Mouse (Mus musculus) heart, embryonic 13.5 days (tissue): ENCODE results near the gene Sfxn4. TPM values are rescaled to one million over a fixed set of nuclear protein-coding genes. Genes with fewer than 3 reads are reported as not detected.

Experiments used
- ATAC-seq: fragments of 200-750 bp; cut with Nextera tagmentation; 2 replicates; pipeline ENCODE4 v1.8.0; 2017; ENCODE audit warnings: moderate TSS enrichment; ENCODE audit not compliant: insufficient number of reproducible peaks, low FRiP score, low TSS enrichment; ENCODE audit errors: extremely low read depth
- H3K27ac ChIP-seq: fragments of 300-500 bp; sonication (generic); replicated peaks from 2 replicates; pipeline ENCODE4 v1.5.1; 2015; ENCODE audit warnings: moderate library complexity, mild to moderate bottlenecking, inconsistent platforms
- H3K27me3 ChIP-seq: fragments of 300-500 bp; sonication (generic); replicated peaks from 2 replicates; pipeline ENCODE4 v1.6.1; 2015; ENCODE audit warnings: mild to moderate bottlenecking, inconsistent platforms
- H3K36me3 ChIP-seq: fragments of 300-500 bp; sonication (generic); 2 replicates; pipeline ENCODE4 v1.6.1; 2015; ENCODE audit warnings: mild to moderate bottlenecking, inconsistent platforms
- H3K4me1 ChIP-seq: fragments of 300-500 bp; sonication (generic); 2 replicates; pipeline ENCODE4 v1.6.1; 2015; ENCODE audit warnings: inconsistent platforms
- H3K4me2 ChIP-seq: fragments of 300-500 bp; sonication (generic); 2 replicates; pipeline ENCODE4 v1.6.1; 2015; ENCODE audit warnings: inconsistent platforms, mild to moderate bottlenecking, moderate library complexity
- H3K4me3 ChIP-seq: fragments of 300-500 bp; sonication (generic); 2 replicates; pipeline ENCODE4 v1.5.1; 2015; ENCODE audit warnings: moderate library complexity, mild to moderate bottlenecking, inconsistent platforms
- H3K9ac ChIP-seq: fragments of 300-500 bp; sonication (generic); 2 replicates; pipeline ENCODE4 v1.6.1; 2015; ENCODE audit warnings: inconsistent platforms, mild to moderate bottlenecking, moderate library complexity
- H3K9me3 ChIP-seq: fragments of 300-500 bp; sonication (generic); 2 replicates; pipeline ENCODE4 v1.6.1; 2016; ENCODE audit warnings: inconsistent platforms
- WGBS: fragments of 180-500 bp; shearing (Covaris S2); methylation state at CpG from one replicate; pipeline ENCODE4 v1.1.7; 2015; ENCODE audit warnings: mixed read lengths; 5-methylcytosine and 5-hydroxymethylcytosine counted together
- polyA plus RNA-seq: library from polyadenylated mRNA; unstranded; fragments of >200 nt; fragmentation: Nextera tagmentation; extraction: Ambion mirVana; gene quantifications from 2 replicates; pipeline ENCODE4 v1.2.1, GENCODE M21; 2015

Gene Sfxn4
- polyA plus RNA-seq, 1 experiment from 2014 or later = 6.9 TPM

DNA sequence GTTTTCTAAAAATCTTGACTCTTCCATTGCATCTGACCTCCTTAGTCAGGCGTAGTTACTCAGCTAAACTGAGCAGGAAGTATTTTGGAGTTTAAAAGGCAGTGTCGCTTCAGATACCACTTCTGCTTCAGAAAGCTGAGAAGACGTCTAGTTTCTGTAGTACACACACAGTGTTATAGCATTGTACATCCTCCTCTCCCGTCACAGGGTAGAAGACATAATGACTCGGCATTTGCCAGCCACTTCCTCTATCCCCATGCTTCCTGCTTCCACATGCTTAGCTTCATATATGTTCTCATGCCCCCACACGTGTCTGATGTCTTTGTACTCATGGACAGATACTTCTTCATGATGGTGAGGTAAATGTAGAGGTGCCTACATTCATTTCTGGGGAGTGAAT lies 42.6 kb downstream of the Sfxn4 start:
- Histone ChIP-seq H3K27me3 (no peaks in the 10 kb centered on the region), H3K4me2 (no peak overlapping the region), H3K4me1 (no peaks in the 10 kb centered on the region), H3K9me3 (no peaks in the 10 kb centered on the region), H3K27ac (no peak overlapping the region), H3K36me3 (peaks cover 89% of the 10 kb centered on the region), H3K4me3 (no peak overlapping the region), H3K9ac (no peak overlapping the region)
- WGBS = 87% methylated on average over 6 of the region's 6 CpGs
- ATAC-seq = no peak

GRCm38 (mm10) chr19:60813133-60813532 lies 48.1 kb downstream of the Sfxn4 start:
- Histone ChIP-seq H3K9me3 (no peaks in the 10 kb centered on the region), H3K9ac (no peak overlapping the region)

GRCm38 (mm10) chr19:60812036-60812389 lies 49.3 kb downstream of the Sfxn4 start:
- ATAC-seq = no peak
- H3K4me3 ChIP-seq = peak overlapping the region; percentile 80
- H3K9ac ChIP-seq = peak overlapping the region; percentile 90
- H3K9me3 ChIP-seq = no peaks in the 10 kb centered on the region
- H3K4me2 ChIP-seq = peak overlapping the region; percentile 88
- H3K36me3 ChIP-seq = peaks cover 26% of the 10 kb centered on the region
- no peaks in the 10 kb centered on the region for H3K27me3 ChIP-seq
- peak overlapping the region; percentile 75 for H3K27ac ChIP-seq
- WGBS = 16% methylated on average over 10 of the region's 10 CpGs
- peaks cover 16% of the 10 kb centered on the region for H3K4me1 ChIP-seq

More at GRCm38 (mm10) chr19:60813133-60813532, 48.1 kb downstream of the Sfxn4 start:
- WGBS = 95% methylated on average over 6 of the region's 6 CpGs
- peaks cover 35% of the 10 kb centered on the region for H3K36me3 ChIP-seq
- H3K4me2 ChIP-seq = no peak overlapping the region
- peaks cover 16% of the 10 kb centered on the region for H3K4me1 ChIP-seq
- H3K27ac ChIP-seq = no peak overlapping the region
- H3K4me3 ChIP-seq = no peak overlapping the region
- no peaks in the 10 kb centered on the region for H3K27me3 ChIP-seq
- no peak for ATAC-seq

DNA sequence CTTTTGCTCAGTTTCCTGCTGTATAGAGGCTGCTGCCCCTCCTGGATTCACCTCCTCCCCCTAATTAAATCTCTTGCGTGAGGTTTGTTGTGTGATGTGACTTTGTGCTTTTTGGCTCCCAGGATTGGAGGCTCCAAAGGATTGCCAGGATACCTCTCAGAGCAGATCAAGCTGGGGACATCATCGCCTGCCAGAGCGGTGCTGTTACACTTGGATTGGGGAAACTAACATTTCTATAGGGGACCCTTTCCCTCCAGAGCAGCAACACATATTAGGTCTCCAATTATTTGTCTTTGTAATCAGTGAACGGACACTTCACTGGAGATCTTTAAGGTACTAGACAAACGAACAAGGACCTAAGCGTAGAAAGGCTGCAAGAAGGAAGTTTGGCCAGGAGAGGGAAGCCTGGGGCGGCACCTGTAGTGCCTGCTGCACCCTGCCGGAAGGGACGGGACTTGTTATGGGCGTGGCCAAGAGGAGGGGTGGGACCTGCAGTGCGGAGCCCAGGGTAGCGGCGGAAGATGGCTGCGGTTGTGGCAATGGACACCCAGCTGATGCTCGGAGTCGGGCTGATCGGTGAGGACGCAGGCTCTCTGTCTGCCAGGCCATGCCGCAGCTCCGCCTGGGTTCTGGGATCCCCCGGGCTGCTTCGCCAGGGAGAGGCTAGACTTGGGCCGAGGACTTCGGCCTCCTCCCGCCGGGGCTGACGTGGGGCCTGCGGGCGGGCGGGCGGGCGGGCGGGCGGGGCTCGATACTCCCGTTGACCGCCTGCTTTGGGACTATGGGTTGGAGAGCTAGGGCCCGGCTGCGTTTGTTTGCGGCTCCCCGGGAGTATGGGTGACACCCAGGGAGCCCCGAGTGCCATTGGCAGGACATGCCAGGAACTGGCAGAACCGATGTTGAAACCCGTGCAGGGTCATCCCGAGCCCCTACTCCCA lies 49.9 kb downstream of the Sfxn4 start, which contains the start of gene Fam45a:
Fam45a (plus strand) TSS at position 488 of the 938 bp plus-strand sequence.
- H3K9me3 ChIP-seq = no peaks in the 10 kb centered on the region
- H3K4me1 ChIP-seq = peaks cover 16% of the 10 kb centered on the region
- WGBS = 2% methylated on average over 41 of the region's 45 CpGs

GRCm38 (mm10) chr19:60809927-60810326 lies 51.4 kb downstream of the Sfxn4 start:
- H3K9ac ChIP-seq = no peak overlapping the region
- H3K27ac ChIP-seq = no peak overlapping the region
- no peaks in the 10 kb centered on the region for H3K9me3 ChIP-seq
- H3K4me1 ChIP-seq = peaks cover 16% of the 10 kb centered on the region
- no peaks in the 10 kb centered on the region for H3K27me3 ChIP-seq
- no peak overlapping the region for H3K4me2 ChIP-seq
- 68% methylated on average over 2 of the region's 2 CpGs for WGBS
- ATAC-seq = no peak
- peaks cover 9% of the 10 kb centered on the region for H3K36me3 ChIP-seq
- H3K4me3 ChIP-seq = no peak overlapping the region

More for the DNA sequence above, 49.9 kb downstream of the Sfxn4 start, which contains the start of gene Fam45a:
- Histone ChIP-seq H3K9ac (peak within 1 kb of the TSS; percentile 90), H3K4me2 (peak within 1 kb of the TSS; percentile 88), H3K27ac (peak within 1 kb of the TSS; percentile 75), H3K4me3 (peak within 1 kb of the TSS; percentile 80), H3K27me3 (no peaks in the 10 kb centered on the region), H3K36me3 (peaks cover 20% of the 10 kb centered on the region)
- peak; percentile 99 for ATAC-seq

- H3K4me2 ChIP-seq = no peak overlapping the region
- WGBS = 52% methylated on average over 2 of the region's 2 CpGs
- ATAC-seq = no peak
- no peak overlapping the region for H3K4me3 ChIP-seq
- H3K4me1 ChIP-seq = no peaks in the 10 kb centered on the region
- H3K27me3 ChIP-seq = peaks cover 17% of the 10 kb centered on the region; the same call in 1 of the 2 replicates
- no peaks in the 10 kb centered on the region for H3K9me3 ChIP-seq
- no peak overlapping the region for H3K9ac ChIP-seq
- no peak overlapping the region for H3K27ac ChIP-seq
- no peaks in the 10 kb centered on the region for H3K36me3 ChIP-seq
Observed at GRCm38 (mm10) chr19:60804903-60805302, 56.4 kb downstream of the Sfxn4 start.

DNA sequence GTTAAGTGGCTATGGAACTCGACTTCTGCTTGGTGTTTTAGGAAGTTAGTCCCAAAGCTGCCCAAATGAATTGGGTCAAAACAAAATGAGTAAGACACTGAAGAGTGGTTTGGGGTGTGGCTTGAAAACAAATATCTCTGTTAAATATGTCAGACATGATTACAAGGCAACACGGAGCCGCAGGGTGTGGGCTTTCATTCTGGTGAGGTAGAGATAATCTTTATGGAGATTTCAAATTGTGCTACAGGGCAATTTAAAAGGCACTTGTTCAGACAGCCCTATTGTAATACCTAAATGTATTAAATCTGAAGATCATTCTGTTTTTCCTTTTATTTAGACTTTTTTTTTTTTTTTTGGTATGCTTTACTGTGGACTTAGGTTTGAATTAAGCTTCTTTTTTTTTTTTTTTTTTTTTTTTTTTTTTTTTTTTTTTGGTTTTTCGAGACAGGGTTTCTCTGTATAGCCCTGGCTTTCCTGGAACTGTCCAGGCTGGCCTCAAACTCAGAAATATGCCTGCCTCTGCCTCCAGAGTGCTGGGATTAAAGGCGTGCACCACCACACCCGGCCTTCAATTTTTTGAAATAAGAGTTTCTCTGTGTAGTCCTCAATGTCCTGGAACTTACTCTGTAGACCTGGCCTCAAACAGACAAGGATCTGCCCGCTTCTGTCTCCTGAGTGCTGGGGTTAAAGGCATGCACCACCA lies 61.3 kb downstream of the Sfxn4 start:
- Histone ChIP-seq H3K9me3 (no peaks in the 10 kb centered on the region), H3K27ac (no peak overlapping the region), H3K27me3 (peaks cover 17% of the 10 kb centered on the region; the same call in 1 of the 2 replicates), H3K4me1 (no peaks in the 10 kb centered on the region), H3K4me2 (no peak overlapping the region), H3K9ac (no peak overlapping the region), H3K4me3 (no peak overlapping the region), H3K36me3 (no peaks in the 10 kb centered on the region)
- ATAC-seq = no peak
- 69% methylated on average over 7 of the region's 7 CpGs for WGBS

GRCm38 (mm10) chr19:60797415-60797814 lies 63.9 kb downstream of the Sfxn4 start:
- no peak overlapping the region for H3K4me3 ChIP-seq

DNA sequence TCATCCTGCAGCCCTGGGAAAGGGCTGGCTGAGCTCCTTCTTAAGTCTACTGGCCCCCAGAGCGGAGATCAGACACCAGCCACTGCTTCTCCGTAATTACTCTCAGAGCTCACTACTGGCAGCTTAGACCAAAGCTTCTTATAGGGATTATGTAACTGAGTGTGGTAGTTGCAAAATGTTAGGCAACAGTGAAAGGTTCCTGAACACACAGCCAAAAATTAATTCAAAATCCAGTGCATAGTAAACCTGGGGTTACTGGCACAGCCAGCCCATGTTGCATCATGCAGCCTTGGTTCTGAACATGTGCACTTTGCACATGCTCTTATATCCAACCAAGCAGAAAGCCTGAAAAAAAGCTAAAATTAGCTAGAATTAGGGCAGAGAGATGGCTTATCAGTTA lies 66.0 kb downstream of the Sfxn4 start:
- H3K4me3 ChIP-seq = no peak overlapping the region
- no peak overlapping the region for H3K27ac ChIP-seq
- no peak overlapping the region for H3K9ac ChIP-seq
- no peaks in the 10 kb centered on the region for H3K36me3 ChIP-seq
- H3K4me2 ChIP-seq = no peak overlapping the region
- H3K9me3 ChIP-seq = no peaks in the 10 kb centered on the region
- no peak for ATAC-seq
- WGBS = 84% methylated on average over 2 of the region's 2 CpGs
- H3K27me3 ChIP-seq = no peaks in the 10 kb centered on the region
- H3K4me1 ChIP-seq = peaks cover 6% of the 10 kb centered on the region; the same call in 1 of the 2 replicates

More at GRCm38 (mm10) chr19:60797415-60797814, 63.9 kb downstream of the Sfxn4 start:
- Histone ChIP-seq H3K9me3 (no peaks in the 10 kb centered on the region), H3K27me3 (0 out of 2 replicates have a peak, but pooled peaks cover 3% of the 10 kb centered on the region), H3K9ac (no peak overlapping the region), H3K36me3 (no peaks in the 10 kb centered on the region), H3K4me1 (no peaks in the 10 kb centered on the region), H3K4me2 (no peak overlapping the region), H3K27ac (no peak overlapping the region)
- ATAC-seq = no peak
- WGBS = 86% methylated on average over 2 of the region's 2 CpGs

- H3K9ac ChIP-seq = no peak overlapping the region
- H3K4me1 ChIP-seq = peaks cover 11% of the 10 kb centered on the region
- ATAC-seq = no peak
- H3K9me3 ChIP-seq = no peaks in the 10 kb centered on the region
- no peaks in the 10 kb centered on the region for H3K27me3 ChIP-seq
- no peak overlapping the region for H3K27ac ChIP-seq
- H3K4me2 ChIP-seq = no peak overlapping the region
- WGBS = 81% methylated on average over 2 of the region's 2 CpGs
- no peaks in the 10 kb centered on the region for H3K36me3 ChIP-seq
- H3K4me3 ChIP-seq = no peak overlapping the region
Observed at GRCm38 (mm10) chr19:60793170-60793707, 68.0 kb downstream of the Sfxn4 start.

DNA sequence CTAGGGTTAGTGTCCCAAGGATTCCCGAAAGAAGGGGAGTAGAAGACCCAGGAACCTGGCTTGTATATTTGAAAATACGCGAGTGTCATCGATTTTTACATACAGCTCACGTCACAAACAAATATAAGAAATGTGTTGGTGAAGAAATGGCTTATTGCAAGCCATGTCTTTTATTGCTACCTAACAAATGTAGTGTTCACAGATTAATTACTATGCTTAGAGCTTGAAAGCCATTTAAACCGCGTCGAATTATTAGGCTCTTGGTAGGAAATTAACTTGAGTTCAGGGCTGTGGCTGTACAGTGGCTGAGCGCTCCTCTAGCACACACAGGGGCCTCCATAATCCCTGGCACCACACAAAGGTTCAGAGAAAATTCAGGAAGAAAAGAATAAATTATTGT lies 70.1 kb downstream of the Sfxn4 start:
- no peak for ATAC-seq
- Histone ChIP-seq H3K9ac (peak overlapping the region; percentile 100), H3K4me1 (peaks cover 28% of the 10 kb centered on the region), H3K36me3 (no peaks in the 10 kb centered on the region), H3K27ac (peak overlapping the region; percentile 98), H3K9me3 (no peaks in the 10 kb centered on the region), H3K27me3 (no peaks in the 10 kb centered on the region), H3K4me2 (peak overlapping the region; percentile 70), H3K4me3 (peak overlapping the region; percentile 100)
- WGBS = 18% methylated on average over 9 of the region's 9 CpGs
